Mouse (Mus musculus): Measurements from ENCODE around the gene Pacsin3.

DNA sequence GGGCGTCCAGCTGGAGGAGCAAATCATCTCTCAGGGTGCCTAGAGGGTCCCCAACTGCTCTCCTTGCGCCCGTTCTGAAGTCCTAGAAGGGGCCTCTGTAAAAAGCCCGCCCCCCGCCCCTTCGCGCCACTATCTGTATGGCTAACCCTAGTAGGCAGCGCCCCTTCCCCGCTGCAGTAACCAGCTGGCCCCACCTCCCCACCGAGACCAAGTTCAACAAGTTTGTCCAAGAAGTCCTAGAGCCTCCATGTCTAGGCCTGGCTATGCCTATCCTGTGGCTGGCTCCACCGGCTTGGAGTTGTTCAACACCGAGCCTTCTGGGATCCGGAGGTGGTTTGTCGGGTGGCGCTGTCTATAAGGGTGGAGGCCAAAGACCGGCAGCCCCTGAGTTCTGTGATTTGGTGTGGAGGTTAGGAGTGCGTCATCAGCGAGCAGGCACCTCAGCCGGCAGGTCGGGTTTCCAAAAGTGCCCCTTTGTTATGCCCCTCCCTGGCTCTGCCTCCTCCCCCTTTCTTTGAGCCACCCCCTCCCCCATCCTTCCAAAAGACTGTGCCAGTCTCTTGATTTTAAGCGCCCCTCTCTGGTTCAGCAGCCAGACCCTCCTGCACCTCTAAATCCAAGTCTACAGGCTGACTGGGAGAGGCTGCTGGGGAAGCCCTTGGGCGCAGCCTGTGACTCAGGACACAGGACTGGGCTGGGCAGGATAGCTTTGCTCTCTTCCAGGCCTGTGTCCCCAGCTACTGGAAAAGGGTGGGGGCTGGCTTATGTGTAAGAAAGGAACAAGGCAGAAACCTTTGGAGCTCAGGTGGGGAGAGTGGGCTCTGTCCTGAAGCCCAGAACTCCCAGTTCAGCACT is 1.6 kb downstream of the Pacsin3 start:
- TF ChIP-seq CTCF (IDR thresholded peaks at IDR 0.05; ENCODE audit: low read depth, low read length) (no peak), POLR2A (IDR thresholded peaks at IDR 0.05; ENCODE audit: extremely low read depth, insufficient read depth, low read length) (no peak)

Measured in liver, adult 2 months (tissue).